Mouse (Mus musculus) forebrain, embryonic 16.5 days (tissue): ENCODE results near the gene Endod1. TPM values are rescaled to one million over a fixed set of nuclear protein-coding genes. Genes with fewer than 3 reads are reported as not detected.
"Not testable (repeated sequence)": the region's sequence is repeated elsewhere in the genome, so short reads cannot be mapped to it uniquely, and the experiment has no call there.

Experiments used
- ATAC-seq: fragments of 200-750 bp; cut with Nextera tagmentation; 2 replicates; pipeline ENCODE4 v1.8.0; 2017; ENCODE audit warnings: mild to moderate bottlenecking, moderate library complexity
- H3K27ac ChIP-seq: fragments of 300-500 bp; sonication (generic); 2 replicates; pipeline ENCODE4 v1.5.1; 2014; ENCODE audit warnings: low read length, control low read depth
- H3K27me3 ChIP-seq: fragments of 300-500 bp; sonication (generic); replicated peaks from 2 replicates; pipeline ENCODE4 v1.6.1; 2014; ENCODE audit warnings: low read length; ENCODE audit not compliant: control insufficient read depth, insufficient read depth
- H3K36me3 ChIP-seq: fragments of 300-500 bp; sonication (generic); 2 replicates; pipeline ENCODE4 v1.6.1; 2014; ENCODE audit not compliant: control insufficient read depth, insufficient read depth
- H3K4me1 ChIP-seq: fragments of 300-500 bp; sonication (generic); replicated peaks from 2 replicates; pipeline ENCODE4 v1.6.1; 2014; ENCODE audit warnings: low read length; ENCODE audit not compliant: control insufficient read depth, insufficient read depth
- H3K4me2 ChIP-seq: fragments of 300-500 bp; sonication (generic); 2 replicates; pipeline ENCODE4 v1.6.1; 2014; ENCODE audit warnings: mild to moderate bottlenecking, low read length, control low read depth
- H3K4me3 ChIP-seq: fragments of 300-500 bp; sonication (generic); replicated peaks from 2 replicates; pipeline ENCODE4 v1.5.1; 2014; ENCODE audit warnings: mild to moderate bottlenecking, low read length, control low read depth
- H3K9ac ChIP-seq: fragments of 300-500 bp; sonication (generic); replicated peaks from 2 replicates; pipeline ENCODE4 v1.6.1; 2014; ENCODE audit warnings: low read depth, low read length, control low read depth
- H3K9me3 ChIP-seq: fragments of 300-500 bp; sonication (generic); 2 replicates; pipeline ENCODE4 v1.6.1; 2016; ENCODE audit warnings: low read length; ENCODE audit not compliant: control insufficient read depth
- WGBS: fragments of 180-500 bp; shearing (Covaris S2); extraction: QIAGEN DNeasy Blood & Tissue Kit; methylation state at CpG from one replicate; pipeline ENCODE4 v1.1.7; 2014; 5-methylcytosine and 5-hydroxymethylcytosine counted together
- polyA plus RNA-seq: library from polyadenylated mRNA; unstranded; fragments of >200 nt; fragmentation: Nextera tagmentation; extraction: Ambion mirVana; gene quantifications from 2 replicates; pipeline ENCODE4 v1.2.1, GENCODE M21; 2015

Gene Endod1
- polyA plus RNA-seq, 1 experiment from 2014 or later: 12.6 TPM

GRCm38 (mm10) chr9:14349380-14349779, 31.9 kb downstream of the Endod1 start:
- no peaks in the 10 kb centered on the region for H3K36me3 ChIP-seq
- H3K4me3 ChIP-seq: no peak overlapping the region
- 86% methylated on average over 5 of the region's 5 CpGs for WGBS
- no peak overlapping the region for H3K27ac ChIP-seq
- ATAC-seq: no peak
- no peaks in the 10 kb centered on the region for H3K9me3 ChIP-seq
- no peak overlapping the region for H3K9ac ChIP-seq
- no peak overlapping the region for H3K4me2 ChIP-seq
- no peaks in the 10 kb centered on the region for H3K4me1 ChIP-seq
- no peaks in the 10 kb centered on the region for H3K27me3 ChIP-seq

- Histone ChIP-seq H3K9me3 (no peaks in the 10 kb centered on the region), H3K27me3 (no peaks in the 10 kb centered on the region), H3K4me1 (no peaks in the 10 kb centered on the region), H3K4me2 (no peak overlapping the region), H3K9ac (no peak overlapping the region), H3K36me3 (no peaks in the 10 kb centered on the region), H3K4me3 (no peak overlapping the region), H3K27ac (no peak overlapping the region)
- WGBS: 54% methylated on average over 4 of the region's 4 CpGs
- ATAC-seq: no peak
Observed at GRCm38 (mm10) chr9:14348416-14348815, 32.9 kb downstream of the Endod1 start.

GRCm38 (mm10) chr9:14345866-14346265, 35.4 kb downstream of the Endod1 start:
- not testable (repeated sequence) for H3K4me3 ChIP-seq, H3K4me2 ChIP-seq, H3K4me1 ChIP-seq, H3K9ac ChIP-seq, ATAC-seq, H3K27ac ChIP-seq, H3K27me3 ChIP-seq, H3K9me3 ChIP-seq, H3K36me3 ChIP-seq
- WGBS: 91% methylated on average over 4 of the region's 4 CpGs

GRCm38 (mm10) chr9:14342041-14342668, 39.2 kb downstream of the Endod1 start:
- WGBS: 53% methylated on average over 4 of the region's 4 CpGs
- Histone ChIP-seq H3K27me3 (no peaks in the 10 kb centered on the region), H3K4me2 (no peak overlapping the region), H3K36me3 (no peaks in the 10 kb centered on the region), H3K9ac (no peak overlapping the region), H3K27ac (no peak overlapping the region), H3K9me3 (no peaks in the 10 kb centered on the region), H3K4me3 (no peak overlapping the region), H3K4me1 (no peaks in the 10 kb centered on the region)
- peak; percentile 88 for ATAC-seq

- H3K4me1 ChIP-seq: 0 out of 2 replicates have a peak, but pooled peaks cover 2% of the 10 kb centered on the region
- H3K4me3 ChIP-seq: no peak overlapping the region
- 76% methylated on average over 3 of the region's 3 CpGs for WGBS
- H3K9ac ChIP-seq: no peak overlapping the region
- H3K9me3 ChIP-seq: no peaks in the 10 kb centered on the region
- ATAC-seq: no peak
- no peak overlapping the region for H3K4me2 ChIP-seq
- no peak overlapping the region for H3K27ac ChIP-seq
- H3K36me3 ChIP-seq: no peaks in the 10 kb centered on the region
- H3K27me3 ChIP-seq: no peaks in the 10 kb centered on the region
Observed at GRCm38 (mm10) chr9:14338701-14339100, 42.6 kb downstream of the Endod1 start.

GRCm38 (mm10) chr9:14336901-14337300, 44.4 kb downstream of the Endod1 start:
- Histone ChIP-seq H3K4me3 (no peak overlapping the region), H3K4me2 (no peak overlapping the region), H3K9me3 (no peaks in the 10 kb centered on the region), H3K4me1 (0 out of 2 replicates have a peak, but pooled peaks cover 2% of the 10 kb centered on the region), H3K36me3 (no peaks in the 10 kb centered on the region), H3K27me3 (no peaks in the 10 kb centered on the region), H3K9ac (no peak overlapping the region), H3K27ac (no peak overlapping the region)
- peak; percentile 27; the same call in 1 of the 2 replicates for ATAC-seq
- 72% methylated on average over 3 of the region's 3 CpGs for WGBS

GRCm38 (mm10) chr9:14335829-14336228, 45.5 kb downstream of the Endod1 start:
- Histone ChIP-seq H3K36me3 (no peaks in the 10 kb centered on the region), H3K27me3 (no peaks in the 10 kb centered on the region), H3K27ac (no peak overlapping the region), H3K4me3 (no peak overlapping the region), H3K9ac (no peak overlapping the region), H3K4me2 (no peak overlapping the region), H3K9me3 (no peaks in the 10 kb centered on the region), H3K4me1 (0 out of 2 replicates have a peak, but pooled peaks cover 2% of the 10 kb centered on the region)
- ATAC-seq: no peak
- WGBS: 79% methylated on average over 4 of the region's 4 CpGs

- no peak overlapping the region for H3K9ac ChIP-seq
- no peak overlapping the region for H3K4me3 ChIP-seq
- H3K27me3 ChIP-seq: no peaks in the 10 kb centered on the region
- WGBS: 100% methylated on average over 1 of the region's 1 CpGs
- no peaks in the 10 kb centered on the region for H3K9me3 ChIP-seq
- H3K4me2 ChIP-seq: no peak overlapping the region
- no peak overlapping the region for H3K27ac ChIP-seq
- peaks cover 4% of the 10 kb centered on the region; the same call in 1 of the 2 replicates for H3K36me3 ChIP-seq
- no peaks in the 10 kb centered on the region for H3K4me1 ChIP-seq
- ATAC-seq: no peak
Observed at GRCm38 (mm10) chr9:14316618-14317017, 64.7 kb downstream of the Endod1 start.

GRCm38 (mm10) chr9:14314477-14314876, 66.8 kb downstream of the Endod1 start:
- no peaks in the 10 kb centered on the region for H3K4me1 ChIP-seq
- no peak overlapping the region for H3K4me2 ChIP-seq
- no peaks in the 10 kb centered on the region for H3K27me3 ChIP-seq
- H3K9ac ChIP-seq: no peak overlapping the region
- no peak overlapping the region for H3K4me3 ChIP-seq
- H3K9me3 ChIP-seq: no peaks in the 10 kb centered on the region
- WGBS: 76% methylated on average over 7 of the region's 7 CpGs
- H3K36me3 ChIP-seq: peaks cover 4% of the 10 kb centered on the region; the same call in 1 of the 2 replicates
- H3K27ac ChIP-seq: no peak overlapping the region
- ATAC-seq: no peak

GRCm38 (mm10) chr9:14313968-14314367, 67.3 kb downstream of the Endod1 start:
- peaks cover 4% of the 10 kb centered on the region; the same call in 1 of the 2 replicates for H3K36me3 ChIP-seq
- H3K4me3 ChIP-seq: no peak overlapping the region
- H3K9me3 ChIP-seq: no peaks in the 10 kb centered on the region
- no peak overlapping the region for H3K4me2 ChIP-seq
- no peaks in the 10 kb centered on the region for H3K4me1 ChIP-seq
- H3K9ac ChIP-seq: no peak overlapping the region
- no peak for ATAC-seq
- 84% methylated on average over 3 of the region's 3 CpGs for WGBS
- no peak overlapping the region for H3K27ac ChIP-seq
- no peaks in the 10 kb centered on the region for H3K27me3 ChIP-seq
